ENCODE assay signal across 14 mouse cellular contexts in genomic region chr2:179649370-179649769, GRCm38 (mm10).
A peak's percentile ranks its signal among the peaks of the same experiment; 100 is the strongest.
DNase-seq lines count a peak whose midpoint lies in the region; ATAC-seq and TF ChIP-seq lines count a peak whose summit lies in the region.
"Had no signal": no experiment of that assay in that cellular context is flagged by ENCODE, and none has a peak within 500 bp of the region (broad histone marks: within the 10 kb centered on the region; RNA-seq: fewer than 3 reads in every experiment).

No protein-coding gene starts in this region.

- H3K9me3 ChIP-seq in lung, embryonic 14.5 days (ENCODE audit: low read depth, low read length), result no peaks in the 10 kb centered on the region
- no peaks in the 10 kb centered on the region for H3K9me3 ChIP-seq in liver, postnatal 0 days (ENCODE audit: low read length)
- H3K9me3 ChIP-seq: hindbrain, embryonic 15.5 days; stomach, embryonic 15.5 days had no signal

- no peak overlapping the region for H3K9ac ChIP-seq in lung, embryonic 14.5 days
- H3K9ac ChIP-seq in liver, postnatal 0 days (replicated peaks), result no peak overlapping the region
- H3K9ac ChIP-seq: hindbrain, embryonic 15.5 days; stomach, embryonic 15.5 days had no signal

- no peaks in the 10 kb centered on the region for H3K36me3 ChIP-seq in lung, embryonic 14.5 days (ENCODE audit: insufficient read depth)
- no peaks in the 10 kb centered on the region for H3K36me3 ChIP-seq in liver, postnatal 0 days (replicated peaks; ENCODE audit: insufficient read depth, low read length)
- H3K36me3 ChIP-seq: hindbrain, embryonic 15.5 days; stomach, embryonic 15.5 days had no signal

- no peak for TF ChIP-seq EP300 in liver, postnatal 0 days (IDR thresholded peaks at IDR 0.05; ENCODE audit: low read depth)

- H3K4me3 ChIP-seq in cerebellum, adult 2 months (replicated peaks; ENCODE audit: insufficient read depth, low read depth, low read length), result no peak overlapping the region
- no peak overlapping the region for H3K4me3 ChIP-seq in lung, embryonic 14.5 days (ENCODE audit: low read depth, low read length)
- H3K4me3 ChIP-seq in lung, adult 2 months (replicated peaks; ENCODE audit: extremely low read depth, low read depth, low read length), result no peak overlapping the region
- no peak overlapping the region for H3K4me3 ChIP-seq in liver, postnatal 0 days (ENCODE audit: low read depth, low read length)
- H3K4me3 ChIP-seq: hindbrain, embryonic 15.5 days; stomach, embryonic 15.5 days had no signal

- H3K4me1 ChIP-seq in cerebellum, adult 2 months (ENCODE audit: control insufficient read depth, insufficient read depth, low read length), result peaks cover 12% of the 10 kb centered on the region
- no peaks in the 10 kb centered on the region for H3K4me1 ChIP-seq in lung, embryonic 14.5 days (ENCODE audit: insufficient read depth)
- H3K4me1 ChIP-seq in lung, adult 2 months (ENCODE audit: control insufficient read depth, insufficient read depth, low read length), result no peaks in the 10 kb centered on the region
- no peaks in the 10 kb centered on the region for H3K4me1 ChIP-seq in liver, postnatal 0 days (ENCODE audit: insufficient read depth)
- H3K4me1 ChIP-seq: stomach, embryonic 15.5 days had no signal

- TF ChIP-seq POLR2A in cerebellum, adult 2 months (IDR thresholded peaks at IDR 0.05; ENCODE audit: borderline replicate concordance, insufficient read depth, low read length), result no peak
- no peak for TF ChIP-seq POLR2A in lung, adult 2 months (IDR thresholded peaks at IDR 0.05; ENCODE audit: borderline replicate concordance, extremely low read depth, low read depth, low read length)

- H3K4me2 ChIP-seq in lung, embryonic 14.5 days, result no peak overlapping the region
- H3K4me2 ChIP-seq in liver, postnatal 0 days (ENCODE audit: low read depth, low read length), result no peak overlapping the region
- H3K4me2 ChIP-seq: hindbrain, embryonic 15.5 days; stomach, embryonic 15.5 days had no signal

- WGBS in cerebellum, adult 2 months, result 50% methylated on average over 4 of the region's 4 CpGs
- WGBS in lung, embryonic 14.5 days, result 50% methylated on average over 4 of the region's 4 CpGs
- WGBS in lung, adult 2 months, result 52% methylated on average over 4 of the region's 4 CpGs
- WGBS in liver, postnatal 0 days (ENCODE audit: insufficient replicate concordance), result 34% methylated on average over 4 of the region's 4 CpGs

- TF ChIP-seq CTCF in cerebellum, adult 2 months (IDR thresholded peaks at IDR 0.05; ENCODE audit: borderline replicate concordance, insufficient read depth, low read depth, low read length), result no peak
- no peak for TF ChIP-seq CTCF in lung, embryonic 14.5 days (IDR thresholded peaks at IDR 0.05; ENCODE audit: low read depth)
- TF ChIP-seq CTCF in lung, adult 2 months (IDR thresholded peaks at IDR 0.05; ENCODE audit: insufficient read depth, low read length), result no peak
- no peak for TF ChIP-seq CTCF in liver, postnatal 0 days (IDR thresholded peaks at IDR 0.05; ENCODE audit: low read depth)

- peak; percentile 23 to 28 for DNase-seq in cerebellum, postnatal 14 days
- no peak for DNase-seq in cerebellum, adult 2 months
- DNase-seq in lung, embryonic 14.5 days, result peak; percentile 35
- no peak for DNase-seq in lung, adult 2 months
- DNase-seq in Muller cell, postnatal 12 days (ENCODE audit: inconsistent ontology term), result peak; percentile 45
- peak; percentile 5 for DNase-seq in induced T-regulatory cell, adult 2 months (ENCODE audit: low read depth)
- no peak for DNase-seq in liver, postnatal 0 days
- DNase-seq: kidney, adult 9 months; thymus, postnatal 36 days had no signal

- ATAC-seq in lung, embryonic 14.5 days (ENCODE audit: insufficient read depth), result no peak
- no peak for ATAC-seq in liver, postnatal 0 days
- ATAC-seq: Patski had no signal

- H3K27ac ChIP-seq in cerebellum, adult 2 months (ENCODE audit: insufficient read depth, low read length), result no peak overlapping the region
- no peak overlapping the region for H3K27ac ChIP-seq in lung, embryonic 14.5 days (ENCODE audit: low read depth)
- no peak overlapping the region for H3K27ac ChIP-seq in liver, postnatal 0 days (ENCODE audit: low read depth)
- H3K27ac ChIP-seq: hindbrain, embryonic 15.5 days; layer of hippocampus, adult 2 months; left cerebral cortex, adult 2 months; stomach, embryonic 15.5 days had no signal

- H3K27me3 ChIP-seq in cerebellum, adult 2 months (ENCODE audit: control insufficient read depth, insufficient read depth, low read length), result no peaks in the 10 kb centered on the region
- H3K27me3 ChIP-seq in lung, embryonic 14.5 days (ENCODE audit: insufficient read depth, low read length), result no peaks in the 10 kb centered on the region
- no peaks in the 10 kb centered on the region for H3K27me3 ChIP-seq in liver, postnatal 0 days (ENCODE audit: insufficient read depth, low read length)
- H3K27me3 ChIP-seq: hindbrain, embryonic 15.5 days; Patski; stomach, embryonic 15.5 days had no signal

Comparison
In these comparisons a context has a peak if more than half of its experiments do, and no peak if none do; other contexts are left out.
1. DNase-seq: peak in cerebellum, postnatal 14 days (2 of 2), lung, embryonic 14.5 days (single experiment), Muller cell, postnatal 12 days (single experiment) and induced T-regulatory cell, adult 2 months (single experiment); none in cerebellum, adult 2 months (0 of 2), lung, adult 2 months (single experiment) and liver, postnatal 0 days (single experiment).